Comparison of ENCODE assay signal across 7 mouse cellular contexts in the genomic region with DNA sequence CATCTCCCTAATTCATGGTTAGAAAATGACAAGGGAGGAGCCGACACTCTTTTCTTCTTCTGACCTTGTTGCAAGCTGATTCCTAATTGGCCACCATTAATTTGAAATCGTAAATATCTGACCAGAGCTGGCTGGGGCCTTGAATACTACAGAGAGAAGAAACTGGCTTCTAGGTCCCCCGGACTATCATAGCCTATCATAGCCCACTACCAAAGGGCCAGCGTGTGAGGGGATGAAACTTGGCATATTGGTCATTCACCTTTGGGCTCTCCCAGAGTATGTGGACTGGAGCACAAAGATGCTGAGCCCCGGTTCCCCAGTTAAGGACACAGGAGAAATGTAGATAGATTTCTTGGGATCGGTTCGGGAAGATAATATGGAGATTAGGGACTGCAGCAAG. TPM values are rescaled to one million over a fixed set of nuclear protein-coding genes. Genes with fewer than 3 reads are reported as not detected.
DNase-seq lines count a peak whose midpoint lies in the region; ATAC-seq and TF ChIP-seq lines count a peak whose summit lies in the region.

No protein-coding gene starts in this region.

- peak overlapping the region; percentile 41 for H3K4me3 ChIP-seq in lung, embryonic 15.5 days
- H3K4me3 ChIP-seq in lung, adult 2 months (replicated peaks; ENCODE audit: extremely low read depth, low read depth, low read length), result no peak overlapping the region
- H3K4me3 ChIP-seq in forebrain, embryonic 14.5 days (ENCODE audit: low read depth, low read length), result peak overlapping the region; percentile 26
- H3K4me3 ChIP-seq in limb, embryonic 15.5 days, result peak overlapping the region; percentile 40
- peak overlapping the region; percentile 42 for H3K4me3 ChIP-seq in stomach, embryonic 16.5 days (replicated peaks; ENCODE audit: low read length)

- TF ChIP-seq POLR2A in lung, adult 2 months (IDR thresholded peaks at IDR 0.05; ENCODE audit: borderline replicate concordance, extremely low read depth, low read depth, low read length), result no peak

- no peaks in the 10 kb centered on the region for H3K9me3 ChIP-seq in lung, embryonic 15.5 days
- no peaks in the 10 kb centered on the region for H3K9me3 ChIP-seq in forebrain, embryonic 14.5 days (replicated peaks; ENCODE audit: control insufficient read depth, low read length)
- no peaks in the 10 kb centered on the region for H3K9me3 ChIP-seq in limb, embryonic 15.5 days
- no peaks in the 10 kb centered on the region for H3K9me3 ChIP-seq in stomach, embryonic 16.5 days (replicated peaks; ENCODE audit: control insufficient read depth, low read length)

- no peak for ATAC-seq in lung, embryonic 15.5 days (ENCODE audit: borderline replicate concordance, extremely low read depth, low FRiP score, low TSS enrichment)
- peak; percentile 8; the same call in 1 of the 2 replicates for ATAC-seq in forebrain, embryonic 14.5 days
- ATAC-seq in limb, embryonic 15.5 days (ENCODE audit: insufficient number of reproducible peaks, low FRiP score, low TSS enrichment, low read depth), result no peak
- no peak for ATAC-seq in stomach, embryonic 16.5 days (ENCODE audit: insufficient read depth, low FRiP score)

- TF ChIP-seq CTCF in lung, adult 2 months (IDR thresholded peaks at IDR 0.05; ENCODE audit: insufficient read depth, low read length), result no peak

- H3K36me3 ChIP-seq in lung, embryonic 15.5 days, result peaks cover 10% of the 10 kb centered on the region; the same call in 1 of the 2 replicates
- H3K36me3 ChIP-seq in forebrain, embryonic 14.5 days (ENCODE audit: control insufficient read depth, insufficient read depth, low read length), result peaks cover 28% of the 10 kb centered on the region
- H3K36me3 ChIP-seq in limb, embryonic 15.5 days, result peaks cover 15% of the 10 kb centered on the region
- no peaks in the 10 kb centered on the region for H3K36me3 ChIP-seq in stomach, embryonic 16.5 days (ENCODE audit: control insufficient read depth, insufficient read depth, low read length)

- DNase-seq in lung, adult 2 months, result no peak
- DNase-seq in forebrain, embryonic 14.5 days (ENCODE audit: low spot score), result no peak
- DNase-seq in retina, postnatal 1 day, result no peak
- no peak for DNase-seq in urinary bladder, postnatal 10 days (ENCODE audit: low spot score)

- H3K27me3 ChIP-seq in lung, embryonic 15.5 days, result no peaks in the 10 kb centered on the region
- H3K27me3 ChIP-seq in forebrain, embryonic 14.5 days (replicated peaks; ENCODE audit: control insufficient read depth, insufficient read depth, low read length), result no peaks in the 10 kb centered on the region
- no peaks in the 10 kb centered on the region for H3K27me3 ChIP-seq in limb, embryonic 15.5 days
- no peaks in the 10 kb centered on the region for H3K27me3 ChIP-seq in stomach, embryonic 16.5 days (ENCODE audit: control insufficient read depth, insufficient read depth, low read length)

- WGBS in lung, embryonic 15.5 days, result 31% methylated on average over 7 of the region's 7 CpGs
- WGBS in lung, adult 2 months, result 41% methylated on average over 7 of the region's 7 CpGs
- WGBS in forebrain, embryonic 14.5 days, result 24% methylated on average over 7 of the region's 7 CpGs
- 25% methylated on average over 7 of the region's 7 CpGs for WGBS in limb, embryonic 15.5 days
- WGBS in stomach, embryonic 16.5 days, result 32% methylated on average over 7 of the region's 7 CpGs

- peak overlapping the region; percentile 81 for H3K4me2 ChIP-seq in lung, embryonic 15.5 days
- H3K4me2 ChIP-seq in forebrain, embryonic 14.5 days (ENCODE audit: low read length), result peak overlapping the region; percentile 65
- H3K4me2 ChIP-seq in limb, embryonic 15.5 days, result peak overlapping the region; percentile 82
- H3K4me2 ChIP-seq in stomach, embryonic 16.5 days (ENCODE audit: low read depth, low read length), result peak overlapping the region; percentile 65

- peak overlapping the region; percentile 55; the same call in 1 of the 2 replicates for H3K27ac ChIP-seq in lung, embryonic 15.5 days
- H3K27ac ChIP-seq in forebrain, embryonic 14.5 days (ENCODE audit: low read depth, low read length), result peak overlapping the region; percentile 79
- H3K27ac ChIP-seq in limb, embryonic 15.5 days, result 0 out of 2 replicates have a peak overlapping the region, but pooled peaks have one; percentile 3
- H3K27ac ChIP-seq in stomach, embryonic 16.5 days (ENCODE audit: low read length), result peak overlapping the region; percentile 57; the same call in 1 of the 2 replicates

- H3K4me1 ChIP-seq in lung, embryonic 15.5 days, result peaks cover 42% of the 10 kb centered on the region
- peaks cover 6% of the 10 kb centered on the region for H3K4me1 ChIP-seq in lung, adult 2 months (ENCODE audit: control insufficient read depth, insufficient read depth, low read length)
- H3K4me1 ChIP-seq in forebrain, embryonic 14.5 days (ENCODE audit: control insufficient read depth, insufficient read depth, low read length), result peaks cover 7% of the 10 kb centered on the region; the same call in 1 of the 2 replicates
- peaks cover 33% of the 10 kb centered on the region for H3K4me1 ChIP-seq in limb, embryonic 15.5 days
- H3K4me1 ChIP-seq in stomach, embryonic 16.5 days (ENCODE audit: control insufficient read depth, insufficient read depth, low read length), result no peaks in the 10 kb centered on the region; the same call in 1 of the 2 replicates

- H3K9ac ChIP-seq in lung, embryonic 15.5 days, result no peak overlapping the region
- H3K9ac ChIP-seq in forebrain, embryonic 14.5 days (ENCODE audit: low read length), result peak overlapping the region; percentile 49; the same call in 1 of the 2 replicates
- H3K9ac ChIP-seq in limb, embryonic 15.5 days, result 0 out of 2 replicates have a peak overlapping the region, but pooled peaks have one; percentile 21
- peak overlapping the region; percentile 66 for H3K9ac ChIP-seq in stomach, embryonic 16.5 days (ENCODE audit: low read length)

RNA-seq across cellular contexts. Expression of gene Hspb1, which starts 15.3 kb away (rescaled TPM):
- 114 and 129 TPM in 2 replicates for polyA plus RNA-seq in lung, embryonic 15.5 days (2015; fragmentation: Nextera tagmentation; extraction: Ambion mirVana)
- polyA plus RNA-seq in lung, adult 2 months (2012; rRNA removed), result 541 and 589 TPM in 2 replicates
- polyA plus RNA-seq in forebrain, embryonic 14.5 days (2014; fragmentation: Nextera tagmentation; extraction: Ambion mirVana), result 6.6 and 8.1 TPM in 2 replicates
- 1,190 and 1,326 TPM in 2 replicates for polyA plus RNA-seq in limb, embryonic 15.5 days (2015; fragmentation: Nextera tagmentation; extraction: Ambion mirVana)
- 649 and 704 TPM in 2 replicates for polyA plus RNA-seq in stomach, embryonic 16.5 days (2015; fragmentation: Nextera tagmentation; extraction: Ambion mirVana)

RNA-seq across cellular contexts. Expression of gene Ywhag, which starts 31.4 kb away (rescaled TPM):
- polyA plus RNA-seq in lung, embryonic 15.5 days (2015; fragmentation: Nextera tagmentation; extraction: Ambion mirVana), result 144 and 156 TPM in 2 replicates
- 66.2 and 80.3 TPM in 2 replicates for polyA plus RNA-seq in lung, adult 2 months (2012; rRNA removed)
- polyA plus RNA-seq in forebrain, embryonic 14.5 days (2014; fragmentation: Nextera tagmentation; extraction: Ambion mirVana), result 361 and 450 TPM in 2 replicates
- polyA plus RNA-seq in limb, embryonic 15.5 days (2015; fragmentation: Nextera tagmentation; extraction: Ambion mirVana), result 162 and 168 TPM in 2 replicates
- 195 and 199 TPM in 2 replicates for polyA plus RNA-seq in stomach, embryonic 16.5 days (2015; fragmentation: Nextera tagmentation; extraction: Ambion mirVana)

Comparison
In these comparisons a context has a peak if more than half of its experiments do, and no peak if none do; other contexts are left out.
1. H3K27ac ChIP-seq: peak in every context shown above with its lines; median percentile 79 in forebrain, embryonic 14.5 days; 57 in stomach, embryonic 16.5 days; 55 in lung, embryonic 15.5 days; 3 in limb, embryonic 15.5 days.
2. RNA of gene Hspb1, which starts 15.3 kb away (polyA plus RNA-seq): 1,190 to 1,326 TPM in limb, embryonic 15.5 days, 649 to 704 TPM in stomach, embryonic 16.5 days, 541 to 589 TPM in lung, adult 2 months and 114 to 129 TPM in lung, embryonic 15.5 days; 6.6 to 8.1 TPM in forebrain, embryonic 14.5 days; every median in the first group is over 10 times any median in the second.
3. Peak in every context shown above with its lines, with median percentiles within 50 percentile points of each other: H3K4me2 ChIP-seq.